Mouse (Mus musculus): Measurements from ENCODE around the gene Usp30.

DNA sequence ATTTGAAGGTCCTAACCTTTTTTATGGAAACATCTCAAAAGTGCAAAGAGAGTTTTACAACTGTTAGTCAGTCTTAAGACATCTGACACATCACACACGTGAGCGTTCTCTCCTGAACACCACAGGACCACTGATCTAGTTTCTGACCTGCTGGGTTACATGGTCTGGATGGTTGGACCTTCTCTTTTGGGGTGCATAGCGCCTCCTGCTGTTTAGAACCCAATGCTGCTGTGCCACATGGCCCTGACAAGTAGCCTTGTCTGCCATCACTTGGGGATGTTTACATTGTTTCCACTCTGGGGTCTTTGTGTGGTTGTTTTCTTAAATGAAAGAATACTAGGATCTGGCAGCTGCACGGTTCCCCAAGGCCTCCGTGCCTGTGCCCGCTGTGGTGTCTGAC, 48.1 kb downstream of the Usp30 start:
- TF ChIP-seq ZNF384 (IDR thresholded peaks at IDR 0.05; ENCODE audit: low read depth, low read length) (no peak), ZC3H11A (IDR thresholded peaks at IDR 0.05; ENCODE audit: borderline replicate concordance, low read depth, low read length) (no peak), CHD2 (IDR thresholded peaks at IDR 0.05; ENCODE audit: low read depth, low read length) (no peak), HCFC1 (IDR thresholded peaks at IDR 0.05; ENCODE audit: borderline replicate concordance, insufficient read depth, low read length) (no peak)
